Mouse (Mus musculus): ENCODE data around the gene Psmg3. TPM values are rescaled to one million over a fixed set of nuclear protein-coding genes. Genes with fewer than 3 reads are reported as not detected.

Gene Psmg3
- total RNA-seq, 1 experiment from 2014 or later = 24.5 TPM

DNA sequence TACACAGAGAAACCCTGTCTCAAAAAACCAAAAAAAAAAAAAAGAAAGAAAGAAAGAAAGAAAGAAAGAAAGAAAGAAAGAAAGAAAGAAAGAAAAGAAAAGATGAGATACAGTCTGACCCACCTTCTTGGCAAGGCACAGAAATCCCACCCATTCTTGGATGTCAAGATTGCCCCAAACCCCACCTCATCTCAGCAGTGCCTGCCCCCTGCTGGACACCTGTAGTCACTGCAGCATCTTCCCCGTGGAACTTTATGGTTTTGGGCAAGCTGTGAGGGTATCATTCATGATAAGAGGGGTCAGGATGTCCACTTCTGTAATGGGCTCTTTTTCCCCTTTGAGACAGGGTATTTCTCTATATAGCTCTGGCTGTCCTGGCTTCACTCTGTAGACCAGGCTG, 9.4 kb downstream of the Psmg3 start:
- peak; percentile 57 for ATAC-seq (replicated peaks; ENCODE audit: low read depth, poor library complexity, severe bottlenecking)

DNA sequence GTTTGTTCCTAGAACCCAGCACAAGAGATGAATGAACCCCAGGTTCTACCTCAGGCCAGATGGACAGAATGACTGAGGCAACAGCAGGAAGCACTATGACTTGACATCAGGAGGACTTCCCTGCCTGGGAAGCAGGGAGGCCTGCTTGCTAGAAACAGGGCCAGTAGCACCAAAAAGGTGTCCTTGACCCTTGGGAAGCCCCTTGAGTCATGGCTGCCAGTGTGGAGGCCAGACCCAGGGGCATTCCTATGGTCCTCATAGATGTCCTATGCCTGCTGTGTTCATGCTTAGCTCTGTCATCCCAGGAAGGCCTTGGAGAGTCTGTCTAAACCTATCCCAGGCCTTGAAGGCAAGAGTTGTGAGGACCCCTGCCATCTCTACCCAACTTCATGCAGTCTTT, 10.2 kb downstream of the Psmg3 start:
- ATAC-seq (replicated peaks; ENCODE audit: low read depth, poor library complexity, severe bottlenecking) = no peak

GRCm38 (mm10) chr5:139815964-139816363, 10.7 kb downstream of the Psmg3 start:
- ATAC-seq (replicated peaks; ENCODE audit: low read depth, poor library complexity, severe bottlenecking) = no peak

- ATAC-seq (replicated peaks; ENCODE audit: low read depth, poor library complexity, severe bottlenecking) = no peak
Measured at GRCm38 (mm10) chr5:139813963-139814381, 12.7 kb downstream of the Psmg3 start.

- no peak for ATAC-seq (replicated peaks; ENCODE audit: low read depth, poor library complexity, severe bottlenecking)
Measured at GRCm38 (mm10) chr5:139813126-139813490, 13.6 kb downstream of the Psmg3 start.

GRCm38 (mm10) chr5:139812398-139813125, 14.1 kb downstream of the Psmg3 start:
- ATAC-seq (replicated peaks; ENCODE audit: low read depth, poor library complexity, severe bottlenecking) = no peak

- ATAC-seq (replicated peaks; ENCODE audit: low read depth, poor library complexity, severe bottlenecking) = peak; percentile 45; the same call in 1 of the 2 replicates
Measured at GRCm38 (mm10) chr5:139811677-139812397, 14.8 kb downstream of the Psmg3 start.

DNA sequence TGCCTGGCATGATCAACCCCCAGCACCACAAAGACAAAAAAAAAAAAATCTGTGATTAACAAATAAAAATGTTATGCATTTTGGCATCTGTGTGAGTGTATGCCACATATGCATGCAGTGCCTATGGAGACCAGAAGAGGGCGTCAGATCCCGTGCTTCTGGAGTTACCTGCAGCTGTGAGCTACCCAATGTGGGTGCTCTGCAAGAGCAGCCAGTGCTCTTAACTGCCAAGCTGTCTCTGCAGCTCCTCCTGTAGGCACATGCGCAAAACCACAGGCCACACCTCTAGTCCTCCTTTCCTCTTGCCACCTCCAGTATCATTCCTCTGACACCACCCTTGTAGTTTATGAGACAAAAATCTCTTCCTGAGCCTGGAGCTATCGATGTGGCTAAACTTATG, 17.3 kb downstream of the Psmg3 start:
- peak; percentile 45 for ATAC-seq (replicated peaks; ENCODE audit: low read depth, poor library complexity, severe bottlenecking)

DNA sequence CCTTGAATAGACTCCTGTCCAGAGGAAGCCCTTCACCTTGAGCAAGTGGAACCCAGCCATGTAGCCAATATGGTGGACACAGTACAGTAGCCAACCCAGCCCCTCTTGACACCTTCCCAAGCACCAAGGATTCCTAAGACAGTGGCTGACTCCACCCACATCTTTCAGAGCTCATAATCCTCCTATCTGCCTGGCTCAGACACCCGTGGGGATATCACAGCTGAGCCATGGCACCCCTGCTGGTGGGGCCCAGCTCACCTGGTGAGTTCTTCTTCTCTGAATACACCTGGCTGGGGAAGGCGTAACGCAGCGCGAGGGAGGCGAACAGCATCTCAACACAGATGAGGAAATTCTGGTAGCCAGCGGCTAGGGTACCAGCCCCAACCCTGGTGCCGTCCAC, 20.8 kb downstream of the Psmg3 start:
- no peak for ATAC-seq (replicated peaks; ENCODE audit: low read depth, poor library complexity, severe bottlenecking)

- peak; percentile 19 for ATAC-seq (replicated peaks; ENCODE audit: low read depth, poor library complexity, severe bottlenecking)
Measured at GRCm38 (mm10) chr5:139804573-139805111, 22.0 kb downstream of the Psmg3 start.

- peak; percentile 87 for ATAC-seq (replicated peaks; ENCODE audit: low read depth, poor library complexity, severe bottlenecking)
Measured at GRCm38 (mm10) chr5:139804107-139804551, 22.6 kb downstream of the Psmg3 start.

- peak; percentile 34 for ATAC-seq (replicated peaks; ENCODE audit: low read depth, poor library complexity, severe bottlenecking)
Measured at GRCm38 (mm10) chr5:139803601-139804102, 23.0 kb downstream of the Psmg3 start.

GRCm38 (mm10) chr5:139803165-139803564, 23.5 kb downstream of the Psmg3 start:
- ATAC-seq (replicated peaks; ENCODE audit: low read depth, poor library complexity, severe bottlenecking) = no peak

DNA sequence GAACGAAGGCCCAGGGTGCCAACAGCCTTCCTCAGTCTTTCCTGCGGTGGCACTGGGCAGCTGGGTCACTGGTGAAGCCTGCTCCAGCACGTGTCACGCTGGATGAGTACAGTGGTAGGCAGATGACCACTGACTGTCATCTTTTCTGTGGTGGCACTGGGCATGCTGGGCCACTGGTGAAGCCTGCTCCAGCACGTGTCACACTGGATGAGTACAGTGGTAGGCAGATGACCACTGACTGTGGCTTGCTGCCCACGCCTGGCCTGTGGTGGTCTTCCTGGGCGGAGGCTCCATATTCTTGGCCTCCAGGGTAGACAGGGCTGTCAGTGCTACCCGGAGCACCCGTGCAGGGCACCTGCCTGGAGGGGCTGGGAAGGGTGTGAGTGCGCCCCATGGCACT, 24.8 kb downstream of the Psmg3 start:
- no peak for ATAC-seq (replicated peaks; ENCODE audit: low read depth, poor library complexity, severe bottlenecking)

DNA sequence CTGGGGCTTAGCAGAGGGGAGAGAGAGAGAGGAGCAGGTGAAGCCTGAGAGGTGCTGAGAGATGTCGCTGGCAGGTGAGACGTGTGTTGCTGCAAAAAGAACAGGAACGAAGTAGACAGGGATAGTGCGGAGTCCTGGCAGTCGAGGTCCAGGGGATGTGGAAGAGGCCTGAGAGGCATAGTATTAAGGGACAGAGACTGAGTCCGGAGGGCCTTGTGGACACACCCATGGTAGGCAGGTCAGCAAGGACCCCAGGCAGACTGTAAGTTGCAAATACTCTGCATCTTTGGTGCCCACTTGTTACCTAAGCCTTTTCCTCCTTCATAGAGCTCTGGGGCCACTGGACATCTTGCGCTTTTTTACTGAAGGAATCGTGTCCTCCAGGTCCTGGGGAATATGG, 25.5 kb downstream of the Psmg3 start:
- ATAC-seq (replicated peaks; ENCODE audit: low read depth, poor library complexity, severe bottlenecking) = no peak

DNA sequence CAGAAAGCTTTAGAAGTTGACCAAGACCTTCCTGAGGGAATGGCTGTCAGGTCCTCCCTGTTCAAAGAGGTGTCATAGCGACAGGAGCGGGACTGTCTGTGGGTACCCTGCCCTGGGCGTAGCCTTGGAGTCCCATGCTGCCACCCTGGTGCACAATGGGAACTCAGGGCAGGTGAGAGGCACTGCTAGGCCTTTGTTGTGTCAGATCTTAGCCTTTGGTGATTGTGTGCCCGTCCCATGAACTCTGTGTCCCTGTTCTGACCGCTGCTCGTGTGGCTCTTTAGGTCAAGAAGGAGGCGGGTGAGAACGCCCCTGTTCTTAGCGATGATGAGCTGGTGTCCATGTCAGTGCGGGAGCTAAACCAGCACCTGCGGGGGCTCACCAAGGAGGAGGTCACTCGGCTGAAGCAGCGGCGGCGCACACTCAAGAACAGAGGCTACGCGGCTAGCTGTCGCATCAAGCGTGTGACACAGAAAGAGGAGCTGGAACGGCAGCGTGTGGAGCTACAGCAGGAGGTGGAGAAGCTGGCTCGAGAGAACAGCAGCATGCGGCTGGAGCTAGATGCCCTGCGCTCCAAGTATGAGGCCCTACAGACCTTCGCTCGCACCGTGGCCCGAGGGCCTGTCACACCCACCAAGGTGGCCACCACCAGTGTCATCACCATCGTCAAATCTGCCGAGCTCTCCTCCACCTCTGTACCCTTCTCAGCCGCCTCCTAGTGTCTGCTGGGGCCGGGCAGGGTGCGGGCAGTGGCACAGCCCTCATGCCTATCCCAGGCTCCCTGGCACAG, 26.7 kb downstream of the Psmg3 start:
- ATAC-seq (replicated peaks; ENCODE audit: low read depth, poor library complexity, severe bottlenecking) = no peak

GRCm38 (mm10) chr5:139799041-139799440, 27.6 kb downstream of the Psmg3 start:
- ATAC-seq (replicated peaks; ENCODE audit: low read depth, poor library complexity, severe bottlenecking) = no peak

GRCm38 (mm10) chr5:139798168-139798900, 28.4 kb downstream of the Psmg3 start:
- no peak for ATAC-seq (replicated peaks; ENCODE audit: low read depth, poor library complexity, severe bottlenecking)

GRCm38 (mm10) chr5:139797473-139798167, 29.1 kb downstream of the Psmg3 start:
- no peak for ATAC-seq (replicated peaks; ENCODE audit: low read depth, poor library complexity, severe bottlenecking)

Data from common myeloid progenitor, adult 5-6 weeks (primary cell).